Mouse (Mus musculus): Measurements from ENCODE around the gene Nr0b1. TPM values are rescaled to one million over a fixed set of nuclear protein-coding genes. Genes with fewer than 3 reads are reported as not detected.

The Nr0b1 gene
- total RNA-seq (2015; ENCODE audit: low replicate concordance), result not detected in 2 replicates
- not detected in 2 replicates for total RNA-seq (2017; ENCODE audit: low replicate concordance)

DNA sequence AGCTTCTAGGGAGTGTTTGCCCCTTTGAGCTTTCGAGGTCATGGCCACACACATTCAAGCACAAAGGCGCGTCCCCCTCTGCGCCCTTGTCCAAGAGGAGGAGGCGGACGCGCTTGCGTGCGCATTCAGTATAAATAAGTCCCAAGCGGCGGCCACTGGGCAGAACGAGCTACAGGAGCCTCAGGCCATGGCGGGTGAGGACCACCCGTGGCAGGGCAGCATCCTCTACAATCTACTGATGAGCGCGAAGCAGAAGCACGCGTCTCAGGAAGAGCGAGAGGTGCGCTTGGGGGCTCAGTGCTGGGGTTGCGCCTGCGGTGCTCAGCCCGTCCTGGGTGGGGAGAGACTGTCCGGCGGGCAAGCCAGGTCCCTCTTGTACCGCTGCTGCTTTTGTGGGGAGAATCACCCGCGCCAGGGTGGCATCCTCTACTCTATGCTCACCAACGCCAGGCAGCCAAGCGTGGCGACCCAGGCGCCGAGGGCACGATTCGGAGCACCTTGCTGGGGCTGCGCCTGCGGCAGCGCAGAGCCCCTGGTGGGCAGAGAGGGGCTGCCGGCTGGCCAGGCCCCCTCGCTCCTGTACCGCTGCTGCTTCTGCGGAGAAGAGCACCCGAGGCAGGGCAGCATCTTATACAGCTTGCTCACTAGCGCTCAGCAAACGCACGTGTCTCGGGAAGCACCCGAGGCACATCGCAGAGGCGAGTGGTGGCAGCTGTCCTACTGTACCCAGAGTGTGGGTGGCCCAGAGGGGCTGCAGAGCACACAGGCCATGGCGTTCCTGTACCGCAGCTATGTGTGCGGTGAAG is at the start of gene Nr0b1:
TSS of gene Nr0b1 (plus strand) at position 151 of the 806 bp plus-strand sequence.
- no peak for ATAC-seq (replicated peaks; ENCODE audit: low FRiP score, poor library complexity, severe bottlenecking)

DNA sequence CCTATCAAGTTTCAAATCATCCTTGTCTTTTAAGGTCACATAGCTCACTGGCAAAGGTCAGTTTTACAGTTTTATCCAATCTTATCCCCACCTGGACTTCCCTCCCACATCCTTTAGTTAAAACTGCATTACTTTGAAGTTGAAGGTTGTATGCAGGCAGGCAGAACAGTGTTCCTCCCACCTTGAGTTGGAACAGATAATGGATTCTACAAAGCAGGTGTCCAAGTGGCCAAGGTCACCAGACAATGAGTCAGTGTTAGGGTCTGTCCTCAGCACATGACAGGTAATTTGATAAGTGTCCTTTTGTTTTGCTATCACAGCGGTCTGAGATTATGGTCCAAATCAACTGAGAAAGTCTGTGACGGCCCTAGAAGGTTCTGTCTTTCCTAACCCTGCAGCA is 4.3 kb upstream of the Nr0b1 start:
- no peak for ATAC-seq (replicated peaks; ENCODE audit: low FRiP score, poor library complexity, severe bottlenecking)

DNA sequence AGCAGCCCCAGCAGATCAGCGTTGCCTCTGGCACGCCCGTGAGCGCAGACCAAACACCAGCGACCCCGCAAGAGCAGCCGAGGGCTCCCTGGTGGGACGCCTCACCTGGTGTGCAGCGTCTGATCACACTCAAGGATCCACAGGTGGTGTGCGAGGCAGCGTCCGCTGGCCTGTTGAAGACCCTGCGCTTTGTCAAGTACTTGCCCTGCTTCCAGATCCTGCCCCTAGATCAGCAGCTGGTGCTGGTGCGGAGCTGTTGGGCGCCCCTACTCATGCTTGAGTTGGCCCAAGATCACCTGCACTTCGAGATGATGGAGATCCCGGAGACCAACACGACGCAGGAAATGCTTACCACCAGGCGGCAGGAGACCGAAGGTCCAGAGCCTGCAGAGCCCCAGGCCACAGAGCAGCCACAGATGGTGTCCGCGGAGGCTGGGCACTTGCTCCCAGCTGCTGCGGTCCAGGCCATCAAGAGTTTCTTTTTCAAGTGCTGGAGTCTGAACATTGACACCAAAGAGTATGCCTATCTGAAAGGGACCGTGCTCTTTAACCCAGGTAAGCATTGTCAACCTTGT is 943 bp downstream of the Nr0b1 start:
- ATAC-seq (replicated peaks; ENCODE audit: low FRiP score, poor library complexity, severe bottlenecking), result no peak

DNA sequence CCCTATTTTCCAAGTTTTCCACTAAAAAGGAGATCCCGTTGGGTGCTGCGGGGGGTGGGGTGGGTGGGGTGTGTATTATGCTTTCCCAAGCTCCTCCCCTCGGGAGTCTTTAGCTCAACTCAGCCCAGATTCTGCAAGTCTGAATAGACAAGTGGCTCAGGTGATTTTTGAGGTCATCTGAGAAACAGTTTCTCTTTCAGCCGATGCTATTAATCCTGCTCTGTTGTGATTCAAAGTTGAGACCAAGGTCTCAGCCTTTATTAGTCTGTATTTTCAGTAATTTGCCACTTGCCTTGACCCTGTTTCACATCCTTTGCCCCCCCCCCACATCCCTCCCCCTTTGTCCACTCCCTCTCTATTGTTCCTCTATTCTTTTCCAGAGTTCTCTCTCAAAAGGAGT is 1.8 kb downstream of the Nr0b1 start:
- no peak for ATAC-seq (replicated peaks; ENCODE audit: low FRiP score, poor library complexity, severe bottlenecking)

DNA sequence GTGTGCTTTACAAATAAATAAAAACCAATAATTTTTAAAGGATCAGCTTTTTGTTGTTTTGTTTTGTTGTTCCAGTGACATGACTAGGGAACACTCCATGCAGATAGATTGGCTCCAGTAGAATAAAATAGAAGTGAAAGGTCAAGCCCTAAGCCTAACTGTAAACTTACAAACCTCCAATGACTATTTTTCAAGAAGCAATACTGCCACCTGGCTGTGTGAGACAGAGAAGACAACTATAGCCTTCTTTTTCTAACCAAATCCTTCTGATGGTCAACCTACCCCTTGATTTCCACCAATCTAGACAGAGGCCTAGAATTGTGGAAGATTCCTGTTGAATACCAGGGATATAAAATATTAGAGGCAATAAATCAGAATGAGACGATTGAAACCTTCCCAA is 45.7 kb downstream of the Nr0b1 start:
- no peak for ATAC-seq (replicated peaks; ENCODE audit: low FRiP score, poor library complexity, severe bottlenecking)

Other genes starting within 250 kb of the Nr0b1 start
- not detected in 2 replicates for gene Samt3, start 147.6 kb upstream of the Nr0b1 start, total RNA-seq (2015; ENCODE audit: low replicate concordance)
- gene Samt3, start 147.6 kb upstream of the Nr0b1 start, total RNA-seq (2017; ENCODE audit: low replicate concordance), result not detected in 2 replicates
- not detected in 2 replicates for gene Mageb4, start 113.3 kb downstream of the Nr0b1 start, total RNA-seq (2015; ENCODE audit: low replicate concordance)
- gene Mageb4, start 113.3 kb downstream of the Nr0b1 start, total RNA-seq (2017; ENCODE audit: low replicate concordance), result not detected in 2 replicates